Mouse (Mus musculus): ENCODE measurements around the gene Retsat.

- TF ChIP-seq CTCF (IDR thresholded peaks at IDR 0.05; ENCODE audit: borderline replicate concordance, insufficient read depth, low read depth, low read length) = no peak
- TF ChIP-seq POLR2A (IDR thresholded peaks at IDR 0.05; ENCODE audit: borderline replicate concordance, insufficient read depth, low read length) = no peak
Observed at GRCm38 (mm10) chr6:72600771-72601170, 2.5 kb downstream of the Retsat start.

All from cerebellum, adult 2 months (tissue).